Mouse (Mus musculus) naive thymus-derived CD4-positive, alpha-beta T cell, adult 5 months (primary cell): ENCODE data around the gene Pttg1ip. TPM values are rescaled to one million over a fixed set of nuclear protein-coding genes. Genes with fewer than 3 reads are reported as not detected.

ENCODE experiments used
- polyA plus RNA-seq: library from polyadenylated mRNA; unstranded; fragments of 100-300 nt; shearing (Covaris generic); gene quantifications from one replicate; pipeline ENCODE4 v1.2.1, GENCODE M21; 2017

Gene Pttg1ip
- 123 TPM for polyA plus RNA-seq

DNA sequence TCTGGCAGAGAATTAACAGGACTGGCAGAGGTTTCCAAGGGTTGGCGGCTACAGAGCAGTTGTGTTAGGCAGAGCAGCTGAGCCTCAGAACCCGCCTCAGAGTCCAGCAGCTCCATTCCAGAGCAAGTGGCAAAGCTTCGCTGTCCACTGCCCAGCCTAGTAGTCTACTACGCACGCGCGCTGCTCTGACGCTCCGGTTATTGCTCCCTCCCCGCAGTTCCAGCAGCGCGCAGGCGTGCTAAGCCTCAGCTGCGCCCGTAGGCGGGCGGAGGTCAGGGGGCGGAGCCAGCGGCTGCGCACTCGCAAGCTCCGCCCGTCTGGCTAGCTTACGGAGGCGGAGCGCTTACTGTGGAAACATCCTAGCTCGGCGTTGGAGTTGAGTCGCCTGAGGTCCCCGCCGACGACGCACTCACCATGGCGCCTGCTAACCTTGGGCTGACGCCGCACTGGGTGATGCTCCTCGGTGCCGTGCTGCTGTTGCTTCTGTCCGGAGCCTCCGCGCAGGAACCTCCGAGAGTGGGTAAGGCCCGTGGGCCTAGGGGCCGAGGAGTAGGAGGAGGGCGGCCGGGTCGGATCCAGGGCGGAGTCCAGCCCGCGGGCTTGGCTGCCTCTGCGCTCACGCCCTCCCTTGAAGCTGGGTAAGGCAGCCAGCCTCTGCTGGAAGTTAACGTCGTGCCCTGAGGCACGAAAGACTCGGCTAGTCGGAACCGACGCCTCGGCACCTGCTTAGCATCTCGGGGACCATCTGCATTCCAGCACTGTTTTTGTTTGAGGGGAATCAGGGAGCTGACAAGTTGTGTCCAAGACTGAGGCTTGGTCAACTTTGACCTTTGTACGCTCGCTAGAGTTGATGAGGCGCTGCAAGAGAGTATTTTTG lies at the start of gene Pttg1ip:
Pttg1ip (plus strand) TSS at position 313 of the 877 bp plus-strand sequence.

GRCm38 (mm10) chr10:77605908-77606826 lies 24.6 kb downstream of the Pttg1ip start, which contains the start of the genes Sumo3 and Gm49325:
TSS of gene Sumo3 (plus strand) at chr10:77606097.
TSS of gene Gm49325 (plus strand) at chr10:77606197.

DNA sequence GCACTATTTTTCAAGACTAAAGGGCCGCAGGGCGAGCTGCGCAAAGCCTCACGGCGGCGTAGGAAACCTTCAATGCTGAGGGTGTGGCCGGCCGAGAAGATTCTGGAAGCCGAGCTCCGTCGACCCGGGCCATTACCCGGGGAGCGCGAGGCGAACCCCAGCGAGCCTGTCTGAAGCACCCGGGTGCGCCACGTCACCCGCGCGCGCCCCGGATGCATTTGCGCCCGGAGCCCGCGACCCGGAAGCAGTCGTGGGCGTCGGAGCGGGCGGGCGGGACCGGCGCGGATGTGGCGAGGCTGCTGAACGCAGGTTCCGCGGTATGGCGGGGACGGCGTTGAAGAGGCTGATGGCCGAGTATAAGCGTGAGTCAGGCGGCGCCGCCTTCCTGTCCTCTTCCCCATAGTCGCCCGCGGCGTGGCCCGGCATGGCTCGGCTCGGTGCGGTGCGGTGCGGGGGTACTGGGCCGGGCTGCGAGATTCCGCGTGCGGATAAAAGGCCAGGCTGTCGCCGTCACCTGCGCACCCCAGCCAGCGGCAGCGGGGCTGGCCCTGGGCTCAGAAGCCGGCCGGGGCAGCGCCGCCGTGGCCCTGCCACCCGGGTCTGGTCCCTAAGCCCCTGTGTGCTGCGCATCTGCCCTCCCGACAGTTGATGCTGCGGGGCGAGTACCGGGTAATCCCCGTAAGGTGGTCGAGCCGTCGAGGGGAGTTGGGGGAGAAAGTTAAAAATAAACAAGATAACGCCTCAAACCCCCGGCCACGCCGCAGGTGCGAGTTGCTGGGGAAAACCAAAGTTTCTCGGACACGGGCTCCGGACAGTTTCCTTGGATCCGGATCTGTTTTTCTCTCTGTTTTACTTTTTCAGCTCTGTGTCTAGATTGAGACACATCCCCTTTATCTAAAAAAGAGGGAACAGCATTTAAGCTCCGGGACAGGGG lies 40.8 kb downstream of the Pttg1ip start, which contains the start of gene Ube2g2:
Ube2g2 (plus strand) TSS at position 221 of the 934 bp plus-strand sequence.

Other genes starting within 250 kb of the Pttg1ip start
- gene Adarb1, start 163.4 kb upstream of the Pttg1ip start, polyA plus RNA-seq = 1.5 TPM
- 32.0 TPM for gene Fam207a, start 65.9 kb upstream of the Pttg1ip start, polyA plus RNA-seq
- gene Itgb2, start 51.5 kb upstream of the Pttg1ip start, polyA plus RNA-seq = 374 TPM
- 113 TPM for gene Sumo3, start 24.4 kb downstream of the Pttg1ip start, polyA plus RNA-seq
- gene Gm49325, start 24.5 kb downstream of the Pttg1ip start, polyA plus RNA-seq = not detected
- gene Ube2g2, start 40.6 kb downstream of the Pttg1ip start, polyA plus RNA-seq = 55.7 TPM
- not detected for gene Tspear, start 104.8 kb downstream of the Pttg1ip start, polyA plus RNA-seq
- gene Gm19402, start 109.0 kb downstream of the Pttg1ip start, polyA plus RNA-seq = not detected
- gene Gm9508, start 115.5 kb downstream of the Pttg1ip start, polyA plus RNA-seq = not detected
- gene Gm10272, start 124.9 kb downstream of the Pttg1ip start, polyA plus RNA-seq = not detected
- gene Gm10024, start 129.7 kb downstream of the Pttg1ip start, polyA plus RNA-seq = not detected
- not detected for gene Gm10142, start 134.1 kb downstream of the Pttg1ip start, polyA plus RNA-seq
- gene Krtap12-1, start 138.9 kb downstream of the Pttg1ip start, polyA plus RNA-seq = not detected
- not detected for gene Gm10100, start 144.8 kb downstream of the Pttg1ip start, polyA plus RNA-seq
- gene Gm18596, start 160.9 kb downstream of the Pttg1ip start, polyA plus RNA-seq = not detected
- gene Gm9736, start 169.6 kb downstream of the Pttg1ip start, polyA plus RNA-seq = not detected
- not detected for gene Gm3233, start 178.0 kb downstream of the Pttg1ip start, polyA plus RNA-seq
- not detected for gene Gm3238, start 189.6 kb downstream of the Pttg1ip start, polyA plus RNA-seq
- gene Gm7138, start 195.2 kb downstream of the Pttg1ip start, polyA plus RNA-seq = not detected
- not detected for gene Gm3250, start 200.8 kb downstream of the Pttg1ip start, polyA plus RNA-seq
- not detected for gene Gm7137, start 206.5 kb downstream of the Pttg1ip start, polyA plus RNA-seq
- gene Gm9639, start 213.4 kb downstream of the Pttg1ip start, polyA plus RNA-seq = not detected
- gene Gm19668, start 217.4 kb downstream of the Pttg1ip start, polyA plus RNA-seq = not detected
- not detected for gene Gm9507, start 230.1 kb downstream of the Pttg1ip start, polyA plus RNA-seq
- gene Gm2696, start 233.0 kb downstream of the Pttg1ip start, polyA plus RNA-seq = not detected
- not detected for gene Krtap10-4, start 245.4 kb downstream of the Pttg1ip start, polyA plus RNA-seq